Mouse (Mus musculus): Measurements from ENCODE around the gene Filip1l. TPM values are rescaled to one million over a fixed set of nuclear protein-coding genes. Genes with fewer than 3 reads are reported as not detected.
A peak's percentile ranks its signal among the peaks of the same experiment; 100 is the strongest.

Filip1l gene
- polyA plus RNA-seq, 1 experiment from 2014 or later: 26.0 TPM

- Histone ChIP-seq H3K9me3 (replicated peaks; ENCODE audit: control insufficient read depth, low read length) (no peaks in the 10 kb centered on the region), H3K9ac (ENCODE audit: low read depth, low read length) (no peak overlapping the region), H3K4me2 (no peak overlapping the region), H3K4me1 (ENCODE audit: control insufficient read depth, insufficient read depth, low read length) (no peaks in the 10 kb centered on the region), H3K36me3 (ENCODE audit: control insufficient read depth, insufficient read depth, low read length) (no peaks in the 10 kb centered on the region), H3K27me3 (ENCODE audit: control insufficient read depth, insufficient read depth, low read length) (no peaks in the 10 kb centered on the region), H3K27ac (ENCODE audit: low read depth, low read length) (no peak overlapping the region), H3K4me3 (ENCODE audit: low read depth, low read length) (no peak overlapping the region)
- no peak for ATAC-seq (replicated peaks; ENCODE audit: insufficient number of reproducible peaks, low FRiP score, low TSS enrichment)
- WGBS (ENCODE audit: insufficient replicate concordance): 75% methylated on average over 7 of the region's 7 CpGs
Measured at GRCm38 (mm10) chr16:57536511-57536910, 183.6 kb downstream of the Filip1l start.

DNA sequence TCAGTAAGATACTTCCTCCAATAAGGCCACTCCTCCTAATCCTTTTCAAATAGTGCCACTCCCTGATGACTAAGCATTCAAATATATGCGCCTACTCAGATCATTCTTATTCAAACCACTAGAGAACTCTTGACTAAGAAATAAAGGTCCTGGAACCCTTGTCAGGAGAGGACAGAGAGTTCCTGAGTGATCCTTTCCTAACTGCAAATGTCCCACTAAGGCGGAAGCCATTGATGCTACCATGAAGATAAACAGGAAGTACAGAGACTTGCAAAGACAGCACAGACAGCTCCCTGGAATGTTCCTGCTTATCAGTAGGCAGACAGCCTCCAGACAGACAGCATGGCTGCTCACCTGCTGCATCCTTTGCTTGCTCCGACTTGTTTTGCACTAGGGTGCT is 190.3 kb downstream of the Filip1l start:
- Histone ChIP-seq H3K27me3 (ENCODE audit: control insufficient read depth, insufficient read depth, low read length) (no peaks in the 10 kb centered on the region), H3K4me3 (ENCODE audit: low read depth, low read length) (no peak overlapping the region), H3K36me3 (ENCODE audit: control insufficient read depth, insufficient read depth, low read length) (no peaks in the 10 kb centered on the region), H3K4me2 (no peak overlapping the region), H3K9me3 (replicated peaks; ENCODE audit: control insufficient read depth, low read length) (no peaks in the 10 kb centered on the region), H3K4me1 (ENCODE audit: control insufficient read depth, insufficient read depth, low read length) (peaks cover 7% of the 10 kb centered on the region; the same call in 1 of the 2 replicates), H3K27ac (ENCODE audit: low read depth, low read length) (no peak overlapping the region), H3K9ac (ENCODE audit: low read depth, low read length) (no peak overlapping the region)
- no peak for ATAC-seq (replicated peaks; ENCODE audit: insufficient number of reproducible peaks, low FRiP score, low TSS enrichment)
- WGBS (ENCODE audit: insufficient replicate concordance): 88% methylated on average over 3 of the region's 3 CpGs

DNA sequence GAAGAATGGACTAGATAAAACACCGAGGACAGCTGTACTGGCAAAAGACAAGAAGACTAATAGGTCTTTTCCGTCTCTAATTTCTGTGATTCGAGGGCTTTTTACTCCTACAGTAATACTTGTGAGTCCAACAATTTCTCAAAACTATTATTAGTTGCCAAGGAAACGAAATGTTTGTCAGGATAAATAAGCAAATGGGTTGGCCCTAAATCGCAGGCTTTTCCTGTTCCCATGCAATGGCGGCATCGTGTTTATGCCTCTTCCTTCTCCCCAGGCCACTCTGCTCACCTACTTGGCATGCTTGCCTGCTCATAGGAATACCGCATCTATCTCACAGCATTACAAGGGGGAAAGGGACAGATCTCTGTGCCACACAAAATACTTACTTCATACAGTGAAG is 191.5 kb downstream of the Filip1l start:
- H3K4me1 ChIP-seq (ENCODE audit: control insufficient read depth, insufficient read depth, low read length): peaks cover 7% of the 10 kb centered on the region; the same call in 1 of the 2 replicates
- ATAC-seq (replicated peaks; ENCODE audit: insufficient number of reproducible peaks, low FRiP score, low TSS enrichment): no peak
- no peak overlapping the region for H3K4me2 ChIP-seq
- no peaks in the 10 kb centered on the region for H3K9me3 ChIP-seq (replicated peaks; ENCODE audit: control insufficient read depth, low read length)
- no peak overlapping the region for H3K27ac ChIP-seq (ENCODE audit: low read depth, low read length)
- H3K36me3 ChIP-seq (ENCODE audit: control insufficient read depth, insufficient read depth, low read length): no peaks in the 10 kb centered on the region
- no peak overlapping the region for H3K4me3 ChIP-seq (ENCODE audit: low read depth, low read length)
- H3K27me3 ChIP-seq (ENCODE audit: control insufficient read depth, insufficient read depth, low read length): no peaks in the 10 kb centered on the region
- no peak overlapping the region for H3K9ac ChIP-seq (ENCODE audit: low read depth, low read length)
- 61% methylated on average over 8 of the region's 8 CpGs for WGBS (ENCODE audit: insufficient replicate concordance)

DNA sequence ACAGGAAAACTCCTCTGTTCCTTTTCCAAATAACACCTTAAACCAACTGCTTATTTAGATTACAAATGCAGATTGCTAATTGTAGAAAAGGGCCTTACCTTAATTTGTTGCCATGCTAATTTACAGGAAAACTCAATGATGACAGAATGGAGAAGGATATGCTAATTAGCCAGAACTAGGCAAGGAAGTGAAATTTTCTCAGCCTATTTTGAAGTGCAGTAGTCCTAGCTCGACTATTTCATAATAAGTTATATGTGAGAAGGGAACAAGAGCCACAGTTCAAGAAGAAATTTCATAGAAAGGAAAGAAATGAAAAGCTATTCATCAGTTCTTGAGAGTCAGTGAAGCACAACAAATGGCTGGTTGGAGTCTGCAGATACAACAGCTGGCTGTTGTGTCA is 193.5 kb downstream of the Filip1l start:
- Histone ChIP-seq H3K36me3 (ENCODE audit: control insufficient read depth, insufficient read depth, low read length) (no peaks in the 10 kb centered on the region), H3K4me3 (ENCODE audit: low read depth, low read length) (no peak overlapping the region), H3K4me2 (no peak overlapping the region), H3K9me3 (replicated peaks; ENCODE audit: control insufficient read depth, low read length) (no peaks in the 10 kb centered on the region), H3K27ac (ENCODE audit: low read depth, low read length) (no peak overlapping the region), H3K27me3 (ENCODE audit: control insufficient read depth, insufficient read depth, low read length) (no peaks in the 10 kb centered on the region), H3K9ac (ENCODE audit: low read depth, low read length) (no peak overlapping the region), H3K4me1 (ENCODE audit: control insufficient read depth, insufficient read depth, low read length) (peaks cover 7% of the 10 kb centered on the region; the same call in 1 of the 2 replicates)
- WGBS (ENCODE audit: insufficient replicate concordance): 67% methylated on average over 1 of the region's 1 CpGs
- ATAC-seq (replicated peaks; ENCODE audit: insufficient number of reproducible peaks, low FRiP score, low TSS enrichment): no peak

DNA sequence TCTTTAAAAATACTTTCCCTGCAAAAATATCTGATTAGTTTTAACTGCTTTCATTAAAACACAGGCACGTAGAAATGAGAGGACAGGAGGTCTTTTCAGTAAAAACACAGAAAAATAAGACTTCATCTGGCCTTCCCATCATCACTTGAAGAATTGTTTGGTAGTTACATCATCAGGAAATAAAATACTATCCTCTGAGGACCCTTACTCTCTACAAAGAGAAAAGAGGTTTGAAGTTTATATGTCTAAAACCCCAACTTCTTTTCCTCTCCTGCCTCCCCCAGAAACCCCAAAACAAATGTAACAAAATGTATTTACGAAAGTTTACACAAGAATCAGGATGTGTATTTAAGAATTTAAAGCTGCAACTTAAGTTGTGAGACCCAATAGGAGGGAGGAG is 195.7 kb downstream of the Filip1l start:
- peak overlapping the region; percentile 97 for H3K9ac ChIP-seq (ENCODE audit: low read depth, low read length)
- H3K27me3 ChIP-seq (ENCODE audit: control insufficient read depth, insufficient read depth, low read length): no peaks in the 10 kb centered on the region
- peaks cover 14% of the 10 kb centered on the region; the same call in 1 of the 2 replicates for H3K4me1 ChIP-seq (ENCODE audit: control insufficient read depth, insufficient read depth, low read length)
- H3K27ac ChIP-seq (ENCODE audit: low read depth, low read length): peak overlapping the region; percentile 75; the same call in 1 of the 2 replicates
- no peaks in the 10 kb centered on the region for H3K9me3 ChIP-seq (replicated peaks; ENCODE audit: control insufficient read depth, low read length)
- H3K4me2 ChIP-seq: peak overlapping the region; percentile 74
- no peaks in the 10 kb centered on the region for H3K36me3 ChIP-seq (ENCODE audit: control insufficient read depth, insufficient read depth, low read length)
- 46% methylated on average over 2 of the region's 2 CpGs for WGBS (ENCODE audit: insufficient replicate concordance)
- ATAC-seq (replicated peaks; ENCODE audit: insufficient number of reproducible peaks, low FRiP score, low TSS enrichment): no peak
- peak overlapping the region; percentile 82 for H3K4me3 ChIP-seq (ENCODE audit: low read depth, low read length)

DNA sequence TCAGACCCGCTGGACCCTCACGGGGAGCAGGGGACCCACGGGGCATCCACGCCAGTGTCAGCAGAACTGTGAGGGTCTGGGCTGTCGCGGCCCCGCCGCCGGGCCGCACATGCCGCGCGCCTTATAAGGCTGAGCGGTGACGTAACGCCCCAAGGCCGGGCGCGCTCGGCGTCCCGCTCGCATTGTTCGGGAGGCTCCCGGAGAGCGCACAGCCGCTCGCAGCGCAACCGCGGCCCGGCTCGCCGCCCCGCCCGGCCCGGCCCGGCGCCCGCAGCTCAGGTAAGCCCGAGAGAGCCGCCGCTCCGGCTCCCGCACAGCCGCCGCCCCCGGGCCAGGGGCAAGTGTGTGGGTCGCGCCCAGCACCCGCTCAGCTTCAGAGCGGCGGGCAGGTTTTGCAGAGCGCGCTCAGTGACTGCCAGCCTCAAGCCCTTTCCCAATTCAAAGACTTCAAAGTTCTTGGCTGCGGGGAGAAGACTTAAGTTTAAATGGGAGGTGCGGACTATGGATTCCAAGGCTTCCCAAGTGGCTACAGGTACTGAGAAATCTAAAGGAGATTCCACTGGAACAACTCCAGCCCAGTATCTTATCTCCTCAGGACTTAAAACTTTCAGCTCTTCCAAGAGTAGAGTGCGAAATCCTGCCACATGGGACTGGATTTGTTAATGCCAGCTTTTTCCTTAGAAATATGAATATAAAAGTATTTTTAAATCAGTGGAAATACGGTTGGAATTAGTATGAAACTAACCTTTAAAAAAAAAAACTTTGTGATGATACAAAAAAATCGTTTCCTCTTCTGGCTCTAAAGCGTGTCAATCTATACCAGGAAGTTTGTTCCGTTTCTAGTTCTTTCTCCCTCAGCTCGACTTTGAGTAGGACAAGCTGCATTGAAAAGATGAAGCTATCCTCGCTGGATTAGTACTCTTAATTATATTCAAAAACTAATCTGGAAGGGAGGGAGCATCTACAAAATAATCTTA is 196.5 kb downstream of the Filip1l start:
- peak overlapping the region; percentile 82 for H3K4me3 ChIP-seq (ENCODE audit: low read depth, low read length)
- under 1% methylated on average over 64 of the region's 64 CpGs for WGBS (ENCODE audit: insufficient replicate concordance)
- H3K27me3 ChIP-seq (ENCODE audit: control insufficient read depth, insufficient read depth, low read length): no peaks in the 10 kb centered on the region
- ATAC-seq (replicated peaks; ENCODE audit: insufficient number of reproducible peaks, low FRiP score, low TSS enrichment): peak; percentile 92
- H3K36me3 ChIP-seq (ENCODE audit: control insufficient read depth, insufficient read depth, low read length): no peaks in the 10 kb centered on the region
- peaks cover 14% of the 10 kb centered on the region; the same call in 1 of the 2 replicates for H3K4me1 ChIP-seq (ENCODE audit: control insufficient read depth, insufficient read depth, low read length)
- peak overlapping the region; percentile 75 for H3K27ac ChIP-seq (ENCODE audit: low read depth, low read length)
- peak overlapping the region; percentile 74 for H3K4me2 ChIP-seq
- H3K9ac ChIP-seq (ENCODE audit: low read depth, low read length): peak overlapping the region; percentile 97
- no peaks in the 10 kb centered on the region for H3K9me3 ChIP-seq (replicated peaks; ENCODE audit: control insufficient read depth, low read length)

DNA sequence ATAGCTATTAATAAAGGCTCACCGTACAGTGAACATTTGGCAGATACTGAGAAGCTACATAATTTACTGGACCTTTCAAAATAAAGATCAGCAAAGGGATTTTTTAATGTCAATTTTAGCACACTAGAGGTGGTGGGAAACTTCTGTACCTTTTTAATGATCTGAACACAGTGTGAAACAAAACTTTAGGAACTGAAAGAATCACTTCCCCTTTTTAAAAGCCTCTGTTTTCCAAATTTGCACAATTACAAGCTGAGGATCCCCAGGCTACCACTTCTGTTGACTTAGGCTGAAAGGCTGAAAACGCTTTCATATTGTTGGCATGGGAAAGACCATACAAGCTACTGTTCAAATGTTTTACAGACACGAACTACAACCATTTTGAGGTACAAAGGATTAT is 197.2 kb downstream of the Filip1l start:
- peaks cover 14% of the 10 kb centered on the region; the same call in 1 of the 2 replicates for H3K4me1 ChIP-seq (ENCODE audit: control insufficient read depth, insufficient read depth, low read length)
- peak overlapping the region; percentile 82 for H3K4me3 ChIP-seq (ENCODE audit: low read depth, low read length)
- 31% methylated on average over 3 of the region's 3 CpGs for WGBS (ENCODE audit: insufficient replicate concordance)
- no peaks in the 10 kb centered on the region for H3K36me3 ChIP-seq (ENCODE audit: control insufficient read depth, insufficient read depth, low read length)
- no peaks in the 10 kb centered on the region for H3K27me3 ChIP-seq (ENCODE audit: control insufficient read depth, insufficient read depth, low read length)
- peak overlapping the region; percentile 97; the same call in 1 of the 2 replicates for H3K9ac ChIP-seq (ENCODE audit: low read depth, low read length)
- ATAC-seq (replicated peaks; ENCODE audit: insufficient number of reproducible peaks, low FRiP score, low TSS enrichment): no peak
- H3K9me3 ChIP-seq (replicated peaks; ENCODE audit: control insufficient read depth, low read length): no peaks in the 10 kb centered on the region
- no peak overlapping the region for H3K27ac ChIP-seq (ENCODE audit: low read depth, low read length)
- peak overlapping the region; percentile 74 for H3K4me2 ChIP-seq

DNA sequence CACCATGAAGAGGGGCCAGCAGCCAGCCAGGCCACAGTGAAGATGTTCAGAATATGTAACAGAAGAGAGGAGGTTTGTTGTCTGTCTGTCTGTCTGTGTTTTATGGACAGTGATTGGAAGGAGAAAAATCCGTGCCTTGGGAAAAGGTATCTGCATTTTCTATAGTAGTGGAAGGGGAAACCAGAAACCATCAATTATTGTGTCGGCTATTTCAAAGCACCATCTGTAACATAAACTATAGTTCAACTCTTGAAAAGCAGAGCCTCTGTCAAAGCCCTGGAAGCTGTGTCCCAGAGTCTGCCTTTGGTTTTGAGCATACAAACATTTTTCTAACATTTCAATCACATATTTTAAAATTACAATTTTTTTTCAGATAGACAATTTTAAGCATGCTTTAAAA is 197.9 kb downstream of the Filip1l start:
- no peaks in the 10 kb centered on the region for H3K27me3 ChIP-seq (ENCODE audit: control insufficient read depth, insufficient read depth, low read length)
- H3K36me3 ChIP-seq (ENCODE audit: control insufficient read depth, insufficient read depth, low read length): no peaks in the 10 kb centered on the region
- H3K4me2 ChIP-seq: peak overlapping the region; percentile 59
- no peak for ATAC-seq (replicated peaks; ENCODE audit: insufficient number of reproducible peaks, low FRiP score, low TSS enrichment)
- H3K4me1 ChIP-seq (ENCODE audit: control insufficient read depth, insufficient read depth, low read length): peaks cover 14% of the 10 kb centered on the region; the same call in 1 of the 2 replicates
- WGBS (ENCODE audit: insufficient replicate concordance): 41% methylated on average over 2 of the region's 2 CpGs
- no peak overlapping the region for H3K27ac ChIP-seq (ENCODE audit: low read depth, low read length)
- no peaks in the 10 kb centered on the region for H3K9me3 ChIP-seq (replicated peaks; ENCODE audit: control insufficient read depth, low read length)
- peak overlapping the region; percentile 54; the same call in 1 of the 2 replicates for H3K9ac ChIP-seq (ENCODE audit: low read depth, low read length)
- H3K4me3 ChIP-seq (ENCODE audit: low read depth, low read length): peak overlapping the region; percentile 26

Measured in heart, embryonic 11.5 days (tissue).